Mouse (Mus musculus) kidney, postnatal 10 days (tissue): ENCODE measurements around the gene Gm21985.

Source experiments
- DNase-seq: peaks from one replicate; pipeline ENCODE4 v3.0.0; 2021; ENCODE audit warnings: mixed read lengths

Gene Gm21985

GRCm38 (mm10) chr2:112332051-112332898 lies 66.2 kb downstream of the Gm21985 start:
- no peak for DNase-seq

DNA sequence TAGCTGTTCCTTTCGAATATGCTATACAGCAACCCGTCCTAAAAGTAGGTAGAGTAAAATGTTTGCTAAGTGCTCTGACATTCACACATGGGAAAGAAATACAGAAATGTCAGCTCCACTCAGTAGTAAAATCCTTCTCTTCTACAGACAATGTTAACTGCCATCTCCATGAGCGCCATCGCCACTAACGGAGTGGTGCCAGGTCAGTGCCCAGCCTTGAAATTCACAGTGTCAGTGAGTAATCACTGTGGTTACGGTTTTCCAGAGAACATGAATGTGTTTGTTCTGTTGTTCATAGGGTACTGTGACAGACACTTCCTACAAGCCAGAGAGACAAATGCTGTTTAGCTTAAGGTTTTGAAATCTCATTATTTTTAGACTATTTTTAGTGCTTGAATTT lies 71.1 kb downstream of the Gm21985 start:
- no peak for DNase-seq

- DNase-seq: peak; percentile 28
Observed at GRCm38 (mm10) chr2:112339736-112340135, 73.6 kb downstream of the Gm21985 start.

DNA sequence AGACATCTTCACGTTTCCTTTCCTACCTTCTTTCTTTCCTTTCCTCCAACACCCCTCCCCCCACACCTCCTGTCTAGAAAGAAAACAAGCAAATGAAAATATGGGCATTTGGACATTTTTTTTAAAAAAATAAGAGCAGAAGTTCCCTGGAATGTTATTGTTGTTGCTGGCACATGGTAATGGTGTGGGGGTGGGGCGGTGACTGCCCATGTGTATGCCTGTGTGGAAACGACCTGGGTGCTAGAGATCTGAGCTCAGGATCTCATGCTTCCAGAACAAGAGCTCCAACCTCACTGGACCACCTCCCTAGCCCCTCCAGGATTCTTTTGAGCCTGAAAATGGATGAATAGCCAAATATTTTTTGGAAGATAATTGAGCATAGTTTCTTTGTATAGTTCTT lies 75.0 kb downstream of the Gm21985 start:
- DNase-seq: peak; percentile 31

GRCm38 (mm10) chr2:112348246-112348645 lies 82.1 kb downstream of the Gm21985 start:
- no peak for DNase-seq

DNA sequence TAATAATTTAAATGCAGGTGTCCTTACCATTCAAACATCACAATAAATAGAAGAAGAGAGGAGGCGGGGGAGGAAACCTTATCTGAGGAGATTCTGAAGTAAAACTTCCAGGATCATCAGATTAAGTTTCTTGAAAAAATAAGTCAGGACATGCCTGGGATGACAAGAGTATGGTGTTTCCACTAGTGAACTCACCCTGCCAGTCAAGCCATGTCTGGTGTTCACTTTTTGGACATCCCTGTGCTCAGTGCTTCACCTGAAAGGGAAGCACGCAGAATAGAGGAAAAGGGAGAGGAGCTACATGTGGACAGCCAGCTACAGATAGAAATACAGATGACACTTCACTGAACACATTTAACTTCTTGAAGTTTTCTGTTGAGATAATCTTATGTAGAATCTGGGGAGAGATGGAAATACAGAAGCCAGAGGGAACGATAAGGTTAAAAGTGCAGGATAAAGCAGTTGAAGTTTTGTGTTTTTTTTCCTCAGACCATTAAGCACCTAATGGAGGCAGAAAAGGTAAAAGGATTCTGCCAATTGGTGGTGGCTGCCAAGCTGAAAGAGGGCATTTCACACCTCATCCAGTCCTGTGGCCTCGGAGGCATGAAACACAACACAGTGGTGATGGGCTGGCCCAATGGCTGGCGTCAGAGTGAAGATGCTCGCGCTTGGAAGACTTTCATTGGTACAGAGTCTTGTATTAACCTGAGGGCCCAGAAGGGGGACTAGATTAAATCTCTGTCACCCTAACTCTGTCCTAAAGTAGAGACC lies 87.8 kb downstream of the Gm21985 start:
- DNase-seq: no peak

DNA sequence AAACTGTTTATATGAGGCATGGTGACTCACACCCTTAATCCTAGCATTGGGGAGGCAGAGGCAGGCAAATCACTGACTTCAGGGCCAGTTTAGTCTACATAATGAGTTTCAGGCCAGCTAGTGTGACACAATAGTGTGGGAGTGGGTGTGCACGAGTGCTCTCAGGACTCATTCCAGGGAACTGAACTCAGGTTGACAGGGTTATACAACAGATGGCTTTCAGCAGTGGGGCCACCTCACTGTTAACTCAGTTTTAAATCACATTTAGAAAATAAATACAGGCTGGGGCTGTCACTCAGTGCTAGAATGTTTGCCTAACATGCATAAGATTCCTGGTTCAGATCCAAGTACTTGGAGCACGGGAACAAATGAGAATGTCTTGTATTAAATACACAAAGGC lies 93.5 kb downstream of the Gm21985 start:
- DNase-seq: no peak

- no peak for DNase-seq
Observed at GRCm38 (mm10) chr2:112360012-112360780, 94.1 kb downstream of the Gm21985 start.

- no peak for DNase-seq
Observed at GRCm38 (mm10) chr2:112360781-112361169, 94.7 kb downstream of the Gm21985 start.

- peak; percentile 12 for DNase-seq
Observed at GRCm38 (mm10) chr2:112367222-112367621, 101.1 kb downstream of the Gm21985 start.

DNA sequence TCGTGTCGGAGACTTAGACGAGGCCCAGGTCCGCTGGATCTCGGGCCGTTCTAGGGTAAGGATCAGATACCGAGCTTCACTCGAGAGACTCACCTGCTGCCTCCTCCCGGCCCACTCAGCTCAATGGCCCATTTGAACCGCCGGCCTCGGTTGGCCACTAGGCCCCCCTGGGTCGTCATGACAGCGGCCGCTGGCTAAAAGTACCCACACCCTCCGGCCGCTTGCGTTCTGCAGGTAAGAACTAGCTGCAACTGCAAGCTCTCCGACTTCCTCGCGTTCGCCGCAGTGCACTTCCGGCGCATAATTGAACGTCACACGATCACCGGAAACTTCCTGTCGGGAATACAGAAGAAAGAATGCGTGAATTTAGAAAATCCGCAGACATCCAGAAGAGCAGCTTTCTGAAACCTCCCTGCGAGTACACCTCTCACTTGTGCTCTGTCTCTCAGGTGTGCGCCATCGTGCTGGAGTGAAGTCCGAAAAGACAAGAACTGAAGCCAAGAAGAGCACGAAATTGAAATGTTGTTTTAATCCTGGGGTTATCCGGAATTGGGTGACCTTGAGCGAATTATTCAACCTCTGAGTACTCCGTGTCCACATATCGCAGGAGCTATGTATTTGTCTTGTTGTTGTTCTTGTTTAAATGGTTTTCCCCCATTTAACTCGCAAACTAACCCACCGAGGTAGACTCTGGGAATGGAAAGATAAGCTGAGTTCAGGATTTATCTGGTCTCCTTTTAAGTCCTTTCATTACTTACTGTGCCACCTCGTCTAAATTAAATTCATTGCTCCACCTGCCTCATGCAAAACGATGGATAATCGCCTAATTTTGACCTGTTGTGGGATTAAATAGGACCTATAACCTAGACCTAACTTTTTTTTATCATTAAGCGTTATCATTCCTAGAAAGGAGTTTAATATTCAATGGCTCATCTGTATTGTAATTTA lies 101.9 kb downstream of the Gm21985 start, which contains the start of gene Emc4:
Emc4 (minus strand) TSS at position 302 of the 948 bp plus-strand sequence.
- peak; percentile 96 for DNase-seq

DNA sequence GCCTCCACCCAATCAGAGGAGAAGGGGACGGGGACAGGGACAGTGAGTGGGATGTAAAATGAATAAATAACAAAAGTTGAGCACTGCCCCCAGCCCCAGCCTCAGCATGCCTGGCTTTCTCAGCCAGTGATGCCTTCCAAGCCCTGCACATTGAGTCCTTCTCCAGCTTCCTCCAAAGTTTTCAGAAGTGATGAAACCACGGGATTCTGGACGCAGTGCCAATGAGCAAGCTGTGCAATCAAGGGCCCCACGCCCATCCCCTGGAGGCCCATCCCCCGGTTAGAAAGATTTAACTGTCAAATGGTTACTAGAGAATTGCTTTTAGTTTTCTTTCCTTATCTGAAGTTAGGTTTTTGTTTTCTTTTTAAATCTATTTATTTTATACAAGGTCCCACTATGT lies 103.8 kb downstream of the Gm21985 start:
- no peak for DNase-seq

GRCm38 (mm10) chr2:112373141-112373540 lies 107.0 kb downstream of the Gm21985 start:
- no peak for DNase-seq

DNA sequence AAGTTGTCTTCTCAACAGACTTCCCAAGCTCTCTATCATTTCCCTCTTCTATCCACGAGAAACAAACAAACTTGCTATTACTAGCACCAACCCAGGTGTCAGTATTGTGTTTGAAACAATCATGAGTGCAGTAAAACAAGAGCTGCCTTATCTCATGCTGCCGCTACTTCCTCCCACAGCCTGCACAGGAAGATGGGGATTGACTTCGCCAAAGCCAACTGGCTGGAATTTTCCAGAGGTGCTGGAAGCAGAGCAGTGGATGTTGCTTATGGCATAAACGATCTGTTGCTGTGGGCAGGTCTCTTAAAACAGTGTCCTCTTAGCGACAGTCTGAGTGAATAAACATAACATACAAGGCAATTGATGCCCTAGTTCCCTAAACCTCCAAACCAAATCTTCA lies 108.5 kb downstream of the Gm21985 start:
- peak; percentile 14 for DNase-seq

GRCm38 (mm10) chr2:112378973-112379898 lies 113.1 kb downstream of the Gm21985 start, which contains the start of gene Katnbl1:
TSS of gene Katnbl1 (plus strand) at chr2:112379211.
- peak; percentile 98 for DNase-seq

GRCm38 (mm10) chr2:112380131-112380530 lies 114.0 kb downstream of the Gm21985 start:
- DNase-seq: no peak

- no peak for DNase-seq
Observed at GRCm38 (mm10) chr2:112381219-112381618, 115.1 kb downstream of the Gm21985 start.

- DNase-seq: no peak
Observed at GRCm38 (mm10) chr2:112390843-112391242, 124.7 kb downstream of the Gm21985 start.

- DNase-seq: no peak
Observed at GRCm38 (mm10) chr2:112391346-112392000, 125.4 kb downstream of the Gm21985 start.

DNA sequence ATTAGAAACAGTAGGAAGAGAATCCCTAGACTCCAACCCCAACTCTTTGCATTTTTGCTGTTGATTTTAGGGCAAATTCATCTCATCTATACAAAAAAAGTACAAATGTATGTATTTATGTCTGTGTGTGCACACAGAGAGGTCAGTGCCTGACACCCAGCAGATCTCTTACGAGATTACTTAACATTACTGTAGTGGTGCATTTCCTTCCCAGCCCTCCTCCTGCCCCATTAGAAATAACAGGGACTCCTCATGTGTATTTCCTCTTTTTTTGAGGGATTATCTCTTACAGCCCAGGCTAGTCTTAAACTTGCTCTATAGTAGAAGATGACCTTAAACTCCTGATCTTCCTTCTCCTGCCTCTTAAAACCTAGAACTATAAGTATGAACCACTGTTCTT lies 126.6 kb downstream of the Gm21985 start:
- no peak for DNase-seq
